Mouse (Mus musculus) neural tube, embryonic 11.5 days (tissue): Measurements from ENCODE around the gene Ccdc171. TPM values are rescaled to one million over a fixed set of nuclear protein-coding genes. Genes with fewer than 3 reads are reported as not detected.

Experiments
- ATAC-seq: fragments of 200-750 bp; cut with Nextera tagmentation; 2 replicates; pipeline ENCODE4 v1.8.0; 2017; ENCODE audit warnings: moderate number of reproducible peaks, mild to moderate bottlenecking, moderate TSS enrichment, moderate library complexity; ENCODE audit not compliant: insufficient read depth, low FRiP score, low TSS enrichment
- DNase-seq: peaks from one replicate; pipeline ENCODE4 v3.0.0-alpha.2; 2015; ENCODE audit warnings: low spot score
- H3K27ac ChIP-seq: fragments of 300-500 bp; sonication (generic); 2 replicates; pipeline ENCODE4 v1.5.1; 2014; ENCODE audit warnings: low read depth, mild to moderate bottlenecking, low read length
- H3K27me3 ChIP-seq: fragments of 300-500 bp; sonication (generic); 2 replicates; pipeline ENCODE4 v1.6.1; 2014; ENCODE audit warnings: mild to moderate bottlenecking, low read length, mixed read lengths; ENCODE audit not compliant: control insufficient read depth, insufficient read depth
- H3K36me3 ChIP-seq: fragments of 300-500 bp; sonication (generic); 2 replicates; pipeline ENCODE4 v1.6.1; 2014; ENCODE audit warnings: mild to moderate bottlenecking, low read length, moderate library complexity, mixed read lengths; ENCODE audit not compliant: control insufficient read depth, insufficient read depth
- H3K4me1 ChIP-seq: fragments of 300-500 bp; sonication (generic); 2 replicates; pipeline ENCODE4 v1.6.1; 2014; ENCODE audit warnings: low read length, mixed read lengths; ENCODE audit not compliant: control insufficient read depth, insufficient read depth
- H3K4me2 ChIP-seq: fragments of 300-500 bp; sonication (generic); 2 replicates; pipeline ENCODE4 v1.6.1; 2014; ENCODE audit warnings: low read depth, mild to moderate bottlenecking, moderate library complexity
- H3K4me3 ChIP-seq: fragments of 300-500 bp; sonication (generic); 2 replicates; pipeline ENCODE4 v1.5.1; 2014; ENCODE audit warnings: low read depth, low read length
- H3K9ac ChIP-seq: fragments of 300-500 bp; sonication (generic); 2 replicates; pipeline ENCODE4 v1.6.1; 2014; ENCODE audit warnings: mild to moderate bottlenecking, low read length
- H3K9me3 ChIP-seq: fragments of 300-500 bp; sonication (generic); 2 replicates; pipeline ENCODE4 v1.6.1; 2016; ENCODE audit warnings: low read length; ENCODE audit not compliant: control insufficient read depth
- WGBS: fragments of 180-500 bp; shearing (Covaris S2); extraction: QIAGEN DNeasy Blood & Tissue Kit; methylation state at CpG from one replicate; pipeline ENCODE4 v1.1.7; 2014; 5-methylcytosine and 5-hydroxymethylcytosine counted together
- polyA plus RNA-seq: library from polyadenylated mRNA; unstranded; fragments of >200 nt; fragmentation: Nextera tagmentation; extraction: Ambion mirVana; gene quantifications from 2 replicates; pipeline ENCODE4 v1.2.1, GENCODE M21; 2014

Ccdc171 gene
- polyA plus RNA-seq, 1 experiment from 2014 or later: 4.0 TPM

GRCm38 (mm10) chr4:83800402-83800801 lies 275.1 kb downstream of the Ccdc171 start:
- Histone ChIP-seq H3K9ac (no peak overlapping the region), H3K36me3 (no peaks in the 10 kb centered on the region), H3K27ac (no peak overlapping the region), H3K4me3 (no peak overlapping the region), H3K4me2 (no peak overlapping the region), H3K27me3 (no peaks in the 10 kb centered on the region), H3K4me1 (no peaks in the 10 kb centered on the region), H3K9me3 (no peaks in the 10 kb centered on the region)
- WGBS: 82% methylated on average over 3 of the region's 3 CpGs
- DNase-seq (no peak), ATAC-seq (no peak)

DNA sequence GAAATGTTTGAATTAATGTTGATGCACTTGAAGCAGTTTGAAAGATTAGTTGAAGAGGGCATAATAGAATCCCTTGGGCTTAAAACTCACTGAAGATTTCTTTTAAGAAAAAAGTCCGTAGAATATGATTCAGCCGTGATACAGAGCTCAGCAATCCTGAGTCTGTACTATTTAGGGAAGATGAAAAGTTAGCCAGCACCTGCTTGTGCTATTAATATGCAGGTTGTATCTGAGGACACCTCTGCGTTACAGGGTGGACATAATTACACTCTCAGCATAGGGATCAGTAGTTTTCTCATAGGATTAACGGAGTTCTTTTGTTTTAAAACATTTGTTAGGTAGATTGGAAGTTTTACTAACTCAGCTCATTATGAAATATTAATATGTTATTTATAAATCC lies 291.6 kb downstream of the Ccdc171 start:
- ATAC-seq: no peak
- H3K27ac ChIP-seq: no peak overlapping the region
- H3K4me3 ChIP-seq: no peak overlapping the region
- no peak overlapping the region for H3K4me2 ChIP-seq
- no peaks in the 10 kb centered on the region for H3K27me3 ChIP-seq
- DNase-seq: no peak
- H3K4me1 ChIP-seq: no peaks in the 10 kb centered on the region
- H3K9ac ChIP-seq: no peak overlapping the region
- no peaks in the 10 kb centered on the region for H3K36me3 ChIP-seq
- no peaks in the 10 kb centered on the region for H3K9me3 ChIP-seq
- 92% methylated on average over 4 of the region's 4 CpGs for WGBS

DNA sequence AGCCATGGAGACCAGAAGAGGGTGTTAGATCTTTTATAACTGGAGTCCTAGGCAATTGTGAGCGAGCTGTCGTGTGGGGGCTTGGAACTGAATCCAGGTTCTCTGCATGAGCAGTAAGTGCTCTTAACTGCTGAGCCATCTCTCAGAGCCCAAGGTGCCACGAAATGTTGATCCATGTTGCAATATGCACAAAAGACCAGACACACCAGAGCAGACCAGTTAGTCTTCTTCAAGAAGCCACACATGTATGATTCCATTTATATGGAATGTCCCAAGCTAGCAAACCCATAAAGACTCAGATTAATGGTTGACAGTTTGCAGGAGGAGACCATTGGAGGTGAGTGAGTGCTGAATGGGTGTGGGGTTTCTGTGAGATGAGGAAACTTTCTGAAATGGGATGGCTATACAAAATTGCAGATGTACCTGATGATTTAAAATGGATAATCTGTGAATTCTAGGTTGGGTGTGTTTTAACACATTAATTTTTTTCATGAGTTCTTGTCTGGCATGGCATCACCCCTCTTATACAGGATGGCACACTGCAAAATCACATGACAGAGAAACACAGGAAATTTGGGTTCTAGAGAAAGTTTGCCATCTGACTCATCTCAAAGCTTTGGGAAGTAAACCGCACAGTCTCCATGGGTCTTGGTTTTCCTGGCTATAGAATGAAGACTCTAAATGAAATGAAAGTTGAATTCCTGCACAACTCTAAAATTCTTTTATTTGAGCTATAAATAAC lies 304.5 kb downstream of the Ccdc171 start:
- no peak for DNase-seq
- no peaks in the 10 kb centered on the region for H3K9me3 ChIP-seq
- H3K27ac ChIP-seq: no peak overlapping the region
- H3K9ac ChIP-seq: no peak overlapping the region
- ATAC-seq: no peak
- no peaks in the 10 kb centered on the region for H3K4me1 ChIP-seq
- no peaks in the 10 kb centered on the region for H3K36me3 ChIP-seq
- H3K4me3 ChIP-seq: no peak overlapping the region
- no peaks in the 10 kb centered on the region for H3K27me3 ChIP-seq
- H3K4me2 ChIP-seq: no peak overlapping the region
- WGBS: 89% methylated on average over 4 of the region's 4 CpGs

DNA sequence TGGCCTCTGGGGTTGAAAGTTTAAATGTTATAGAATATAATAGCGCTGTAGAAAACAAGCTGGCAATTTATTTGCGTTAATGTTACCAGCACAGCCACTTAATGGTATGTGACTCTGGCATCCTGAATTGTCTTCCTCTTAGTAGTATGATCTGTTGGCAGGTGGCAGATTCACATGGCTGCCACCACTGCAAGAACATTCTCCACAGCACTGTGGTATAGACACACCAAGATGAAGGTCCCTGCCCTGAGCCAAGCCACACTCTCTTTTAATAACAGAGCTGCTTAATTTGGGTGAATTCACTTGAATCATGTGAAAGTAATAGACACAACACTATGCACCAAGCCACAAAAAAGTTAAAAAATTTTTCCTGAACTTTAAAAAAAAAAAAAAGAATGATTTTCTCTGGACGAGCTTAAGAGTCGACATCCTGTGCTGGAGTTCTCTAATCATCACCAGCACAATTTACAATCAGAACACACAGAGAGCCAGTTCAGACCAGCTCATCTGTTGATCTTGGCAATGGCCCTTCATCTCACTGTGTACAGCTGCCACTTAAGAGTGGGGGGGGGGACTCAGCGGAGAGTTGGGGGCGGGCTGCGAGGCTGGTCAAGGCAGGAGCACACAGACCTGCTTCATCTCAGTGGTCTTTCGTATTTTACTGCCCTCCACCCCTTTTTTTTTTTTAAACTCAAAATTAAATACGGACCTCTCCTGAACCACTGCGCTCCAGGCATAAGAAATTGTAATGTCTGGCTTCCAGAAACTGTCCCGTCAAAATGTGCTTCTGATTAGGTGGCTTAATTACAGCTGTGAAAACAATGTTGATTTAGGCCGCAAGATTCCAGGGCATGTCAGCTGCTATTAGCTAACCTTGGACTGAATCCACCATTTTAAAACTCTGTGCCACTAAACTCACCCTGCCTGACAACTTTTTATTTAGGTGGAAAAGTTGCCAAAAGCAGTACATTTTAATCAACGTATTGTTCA lies 305.8 kb downstream of the Ccdc171 start:
- Histone ChIP-seq H3K36me3 (no peaks in the 10 kb centered on the region), H3K4me1 (no peaks in the 10 kb centered on the region), H3K9ac (no peak overlapping the region), H3K4me2 (no peak overlapping the region), H3K9me3 (no peaks in the 10 kb centered on the region), H3K27ac (no peak overlapping the region), H3K27me3 (no peaks in the 10 kb centered on the region), H3K4me3 (no peak overlapping the region)
- DNase-seq: peak; percentile 43
- ATAC-seq: no peak
- whole genome bisulfite sequencing: 70% methylated on average over 13 of the region's 13 CpGs

DNA sequence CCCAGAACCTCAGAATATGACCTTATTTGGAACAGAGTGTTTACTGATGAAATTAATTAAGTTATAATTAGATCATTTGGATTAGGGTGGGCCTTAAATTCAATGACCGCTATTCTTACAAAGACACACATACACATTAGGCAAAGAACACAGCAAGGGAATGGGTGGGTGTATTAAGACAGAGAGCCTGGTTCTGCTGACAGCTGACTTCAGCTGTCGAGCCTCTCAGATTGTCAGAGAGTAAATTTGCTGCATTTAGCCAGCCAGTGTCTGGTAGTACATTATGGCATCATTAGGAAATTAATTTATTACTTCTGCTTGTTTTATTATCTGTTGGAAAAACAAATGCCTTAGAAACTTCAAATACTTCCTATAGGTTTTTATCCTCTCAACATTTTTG lies 313.7 kb downstream of the Ccdc171 start:
- no peaks in the 10 kb centered on the region for H3K4me1 ChIP-seq
- H3K27ac ChIP-seq: no peak overlapping the region
- no peak overlapping the region for H3K4me2 ChIP-seq
- no peak overlapping the region for H3K9ac ChIP-seq
- H3K36me3 ChIP-seq: no peaks in the 10 kb centered on the region
- 70% methylated on average over 2 of the region's 2 CpGs for WGBS
- ATAC-seq (no peak), DNase-seq (no peak)
- no peaks in the 10 kb centered on the region for H3K27me3 ChIP-seq
- no peak overlapping the region for H3K4me3 ChIP-seq
- no peaks in the 10 kb centered on the region for H3K9me3 ChIP-seq

DNA sequence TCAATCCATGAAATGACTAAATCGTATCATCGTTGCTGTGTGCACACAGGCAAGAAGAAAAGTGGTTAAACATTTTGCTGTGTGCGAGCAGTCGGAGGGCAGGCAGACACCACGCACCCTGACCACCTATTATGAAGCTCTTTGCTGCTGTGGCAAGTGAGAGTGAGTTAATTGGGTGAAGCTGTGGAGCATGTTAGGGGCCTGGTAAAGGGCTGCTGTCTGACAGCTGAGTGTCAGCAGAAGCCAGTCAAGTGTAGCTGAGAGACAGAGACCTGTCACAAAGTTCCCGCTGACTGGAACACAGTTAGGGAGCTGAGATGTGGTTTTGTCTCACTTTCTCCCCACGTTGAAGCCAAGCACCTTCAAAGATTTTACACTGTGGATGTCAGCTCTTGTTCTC lies 321.0 kb downstream of the Ccdc171 start:
- H3K9me3 ChIP-seq: no peaks in the 10 kb centered on the region
- no peak overlapping the region for H3K4me3 ChIP-seq
- no peak overlapping the region for H3K4me2 ChIP-seq
- no peak overlapping the region for H3K9ac ChIP-seq
- no peaks in the 10 kb centered on the region for H3K27me3 ChIP-seq
- DNase-seq: no peak
- H3K4me1 ChIP-seq: no peaks in the 10 kb centered on the region
- no peaks in the 10 kb centered on the region for H3K36me3 ChIP-seq
- WGBS: 76% methylated on average over 7 of the region's 7 CpGs
- no peak overlapping the region for H3K27ac ChIP-seq
- no peak for ATAC-seq

- no peaks in the 10 kb centered on the region for H3K4me1 ChIP-seq
- no peak overlapping the region for H3K27ac ChIP-seq
- H3K4me2 ChIP-seq: no peak overlapping the region
- ATAC-seq (no peak), DNase-seq (no peak)
- H3K9ac ChIP-seq: no peak overlapping the region
- no peaks in the 10 kb centered on the region for H3K36me3 ChIP-seq
- no peaks in the 10 kb centered on the region for H3K9me3 ChIP-seq
- WGBS: 92% methylated on average over 5 of the region's 5 CpGs
- H3K27me3 ChIP-seq: no peaks in the 10 kb centered on the region
- no peak overlapping the region for H3K4me3 ChIP-seq
Measured at GRCm38 (mm10) chr4:83853885-83854284, 328.5 kb downstream of the Ccdc171 start.

- H3K4me1 ChIP-seq: no peaks in the 10 kb centered on the region
- ATAC-seq (no peak), DNase-seq (no peak)
- H3K4me2 ChIP-seq: no peak overlapping the region
- H3K9me3 ChIP-seq: no peaks in the 10 kb centered on the region
- no peak overlapping the region for H3K4me3 ChIP-seq
- H3K27ac ChIP-seq: no peak overlapping the region
- H3K9ac ChIP-seq: no peak overlapping the region
- no peaks in the 10 kb centered on the region for H3K36me3 ChIP-seq
- 68% methylated on average over 3 of the region's 3 CpGs for WGBS
- no peaks in the 10 kb centered on the region for H3K27me3 ChIP-seq
Measured at GRCm38 (mm10) chr4:83861706-83862105, 336.4 kb downstream of the Ccdc171 start.
